Mouse (Mus musculus) lung, postnatal 0 days (tissue): ENCODE measurements around the gene Ifitm3.

Experiments
- CTCF ChIP-seq: IDR thresholded peaks from 2 replicates; pipeline ENCODE4 v1.5.1; 2016; ENCODE audit warnings: antibody characterized with exemption, mild to moderate bottlenecking
- EP300 ChIP-seq: IDR thresholded peaks from 2 replicates; pipeline ENCODE4 v1.6.1; 2016; ENCODE audit warnings: antibody characterized with exemption, mild to moderate bottlenecking, control low read depth

DNA sequence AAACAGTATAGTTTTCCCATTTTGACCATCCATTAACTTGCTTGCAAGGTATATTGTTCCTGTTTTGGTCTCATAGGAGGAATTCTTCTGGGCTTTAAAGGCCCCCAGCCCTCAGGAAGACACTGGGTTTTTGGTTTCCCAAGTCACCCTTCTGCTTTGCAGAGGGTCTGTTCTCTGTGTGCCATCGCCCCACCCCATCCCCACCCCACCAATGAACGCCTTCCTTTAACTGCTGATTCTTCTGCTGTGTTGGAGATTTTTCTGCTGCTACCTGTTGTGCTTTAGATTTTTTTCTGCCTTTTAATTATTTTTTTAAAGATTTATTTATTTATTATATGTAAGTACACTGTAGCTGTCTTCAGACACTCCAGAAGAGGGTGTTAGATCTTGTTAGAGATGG, 18.3 kb upstream of the Ifitm3 start, which contains the start of gene Gm17387:
- TF ChIP-seq CTCF = no peak
- TF ChIP-seq EP300 = no peak
